Mouse (Mus musculus) heart, adult 2 months (tissue): ENCODE data around the gene Nucks1. TPM values are rescaled to one million over a fixed set of nuclear protein-coding genes. Genes with fewer than 3 reads are reported as not detected.

Experiments
- DNase-seq, 2 experiments: peaks; one replicate each; pipeline ENCODE4 v3.0.0; 2021
- H3K27ac ChIP-seq: fragments of 200-600 bp; 2 replicates; pipeline ENCODE4 v1.8.1; 2022
- H3K27me3 ChIP-seq: fragments of 200-500 bp; 2 replicates; pipeline ENCODE4 v1.6.1; 2012; ENCODE audit warnings: mild to moderate bottlenecking, low read length, inconsistent platforms, mixed read lengths; ENCODE audit not compliant: control insufficient read depth, insufficient read depth
- H3K36me3 ChIP-seq: fragments of 200-500 bp; 2 replicates; pipeline ENCODE4 v1.6.1; 2012; ENCODE audit warnings: low read length, inconsistent platforms; ENCODE audit not compliant: control insufficient read depth, insufficient read depth
- H3K4me1 ChIP-seq: fragments of 200-500 bp; 2 replicates; pipeline ENCODE4 v1.6.1; 2011; ENCODE audit warnings: low read length; ENCODE audit not compliant: control insufficient read depth, insufficient read depth
- H3K4me3 ChIP-seq: fragments of 200-600 bp; 2 replicates; pipeline ENCODE4 v1.8.1; 2022
- H3K79me2 ChIP-seq: fragments of 200-500 bp; replicated peaks from 2 replicates; pipeline ENCODE4 v1.6.1; 2012; ENCODE audit warnings: mild to moderate bottlenecking, inconsistent platforms, low read length, moderate library complexity, mixed read lengths; ENCODE audit not compliant: control insufficient read depth, insufficient read depth
- H3K9ac ChIP-seq: fragments of 200-500 bp; 2 replicates; pipeline ENCODE4 v1.6.1; 2012; ENCODE audit warnings: low read depth, mild to moderate bottlenecking, control low read depth, inconsistent platforms, low read length, mixed read lengths
- CTCF ChIP-seq: fragments of 200-600 bp; IDR thresholded peaks from 2 replicates; pipeline ENCODE4 v1.8.1; 2022; ENCODE audit warnings: antibody characterized with exemption, mild to moderate bottlenecking, moderate library complexity
- EP300 ChIP-seq: fragments of 200-500 bp; IDR thresholded peaks from 2 replicates; pipeline ENCODE4 v1.6.1; 2011; ENCODE audit warnings: low read depth, low read length, control low read depth; ENCODE audit not compliant: insufficient read depth
- POLR2A ChIP-seq: fragments of 200-500 bp; IDR thresholded peaks from 2 replicates; pipeline ENCODE4 v1.6.1; 2011; ENCODE audit warnings: mild to moderate bottlenecking, low read depth, low read length, control low read depth; ENCODE audit not compliant: insufficient read depth
- WGBS: fragments of 180-500 bp; shearing (Covaris S2); methylation state at CpG from one replicate; pipeline ENCODE4 v1.1.7; 2018; 5-methylcytosine and 5-hydroxymethylcytosine counted together
- intact Hi-C: fragments of 180-260 bp; cut with DNase I; formaldehyde crosslinking; loops from one replicate; pipeline ENCODE4 v1.15.1; 2025
- polyA plus RNA-seq: library from polyadenylated mRNA; depleted of rRNA; stranded (reverse); fragments of >200 nt; gene quantifications from 2 replicates; pipeline ENCODE4 v1.2.3, GENCODE M21; 2012; rRNA removed
- total RNA-seq, 2 experiments: library from RNA; stranded (reverse); gene quantifications; 2 replicates each; pipeline ENCODE4 v1.2.3; 2021

Nucks1 gene
- total and polyA plus RNA-seq, 3 experiments: 9.9 to 64.3 (median 59.5) TPM

- WGBS: 73% methylated on average over 6 of the region's 6 CpGs
- no peaks in the 10 kb centered on the region for H3K27me3 ChIP-seq
- intact Hi-C loops: no loop called here
- H3K4me3 ChIP-seq: no peak overlapping the region
- no peak overlapping the region for H3K27ac ChIP-seq
- H3K36me3 ChIP-seq: no peaks in the 10 kb centered on the region
- no peak overlapping the region for H3K9ac ChIP-seq
- DNase-seq: no peak
- TF ChIP-seq CTCF (no peak), POLR2A (no peak), EP300 (no peak)
- peaks cover 3% of the 10 kb centered on the region for H3K4me1 ChIP-seq
- H3K79me2 ChIP-seq: no peaks in the 10 kb centered on the region; the same call in 1 of the 2 replicates
Measured at GRCm38 (mm10) chr1:131973991-131974390, 63.7 kb downstream of the Nucks1 start.

GRCm38 (mm10) chr1:131976886-131977285 is 66.6 kb downstream of the Nucks1 start:
- TF ChIP-seq EP300: no peak
- no peak overlapping the region for H3K4me3 ChIP-seq
- H3K9ac ChIP-seq: no peak overlapping the region
- H3K4me1 ChIP-seq: no peaks in the 10 kb centered on the region; the same call in 1 of the 2 replicates
- no peaks in the 10 kb centered on the region for H3K27me3 ChIP-seq
- no peak for DNase-seq
- H3K36me3 ChIP-seq: no peaks in the 10 kb centered on the region
- no peaks in the 10 kb centered on the region for H3K79me2 ChIP-seq
- WGBS: 93% methylated on average over 5 of the region's 5 CpGs
- intact Hi-C loops: no loop called here
- no peak overlapping the region for H3K27ac ChIP-seq

GRCm38 (mm10) chr1:131980471-131980870 is 70.1 kb downstream of the Nucks1 start:
- Histone ChIP-seq H3K4me3 (no peak overlapping the region), H3K27me3 (no peaks in the 10 kb centered on the region), H3K79me2 (no peaks in the 10 kb centered on the region), H3K36me3 (no peaks in the 10 kb centered on the region), H3K4me1 (peaks cover 1% of the 10 kb centered on the region; the same call in 1 of the 2 replicates), H3K27ac (no peak overlapping the region), H3K9ac (no peak overlapping the region)
- TF ChIP-seq POLR2A: no peak
- TF ChIP-seq CTCF: no peak
- no peak for TF ChIP-seq EP300
- 68% methylated on average over 2 of the region's 2 CpGs for WGBS
- DNase-seq: no peak
- intact Hi-C loops: loop anchor here (10.0 kb wide), 1 partner anchor 254 kb away; no protein-coding TSS in a partner anchor

- TF ChIP-seq CTCF (peak; percentile 97), EP300 (0 out of 2 replicates have a peak, but pooled peaks have one; percentile 61), POLR2A (no peak)
- intact Hi-C loops: loop anchor here (1.0 to 10.0 kb wide), 3 partner anchors 44 to 253 kb away; no protein-coding TSS in a partner anchor
- WGBS: 56% methylated on average over 12 of the region's 12 CpGs
Measured at GRCm38 (mm10) chr1:131981378-131982013, 71.2 kb downstream of the Nucks1 start.

GRCm38 (mm10) chr1:131982907-131983306 is 72.6 kb downstream of the Nucks1 start:
- Histone ChIP-seq H3K27me3 (no peaks in the 10 kb centered on the region), H3K9ac (no peak overlapping the region), H3K36me3 (no peaks in the 10 kb centered on the region), H3K4me1 (peaks cover 1% of the 10 kb centered on the region; the same call in 1 of the 2 replicates), H3K79me2 (no peaks in the 10 kb centered on the region), H3K4me3 (no peak overlapping the region), H3K27ac (no peak overlapping the region)
- intact Hi-C loops: loop anchor here (2.0 to 10.0 kb wide), 2 partner anchors 134 to 252 kb away; no protein-coding TSS in a partner anchor
- 12% methylated on average over 5 of the region's 5 CpGs for WGBS
- peak; percentile 71 to 83 for DNase-seq
- TF ChIP-seq EP300 (peak; percentile 58; the same call in 1 of the 2 replicates), POLR2A (no peak)

More at GRCm38 (mm10) chr1:131981378-131982013, 71.2 kb downstream of the Nucks1 start:
- Histone ChIP-seq H3K27me3 (no peaks in the 10 kb centered on the region), H3K79me2 (no peaks in the 10 kb centered on the region), H3K4me3 (no peak overlapping the region), H3K36me3 (no peaks in the 10 kb centered on the region), H3K4me1 (peaks cover 1% of the 10 kb centered on the region; the same call in 1 of the 2 replicates), H3K27ac (no peak overlapping the region), H3K9ac (no peak overlapping the region)
- peak; percentile 67 to 83 for DNase-seq

- no peaks in the 10 kb centered on the region for H3K79me2 ChIP-seq
- H3K4me1 ChIP-seq: peaks cover 1% of the 10 kb centered on the region; the same call in 1 of the 2 replicates
- intact Hi-C loops: loop anchor here (2.0 to 10.0 kb wide), 2 partner anchors 133 to 251 kb away; no protein-coding TSS in a partner anchor
- no peak for DNase-seq
- H3K27ac ChIP-seq: no peak overlapping the region
- no peak overlapping the region for H3K9ac ChIP-seq
- no peak for TF ChIP-seq POLR2A
- TF ChIP-seq CTCF: no peak
- TF ChIP-seq EP300: no peak
- H3K27me3 ChIP-seq: no peaks in the 10 kb centered on the region
- H3K36me3 ChIP-seq: no peaks in the 10 kb centered on the region
- H3K4me3 ChIP-seq: no peak overlapping the region
- WGBS: 83% methylated on average over 2 of the region's 2 CpGs
Measured at GRCm38 (mm10) chr1:131983806-131984205, 73.5 kb downstream of the Nucks1 start.

Other genes starting within 250 kb of the Nucks1 start
- gene Rab7b, start 221.8 kb upstream of the Nucks1 start, total RNA-seq: 1 to 10 TPM; 3.0 to 3.5 TPM
- 3.7 and 3.9 TPM in 2 replicates for gene Rab7b, start 221.8 kb upstream of the Nucks1 start, polyA plus RNA-seq
- not detected for gene Slc26a9, start 166.5 kb upstream of the Nucks1 start, total RNA-seq
- 0.03 and 0.08 TPM in 2 replicates for gene Slc26a9, start 166.5 kb upstream of the Nucks1 start, polyA plus RNA-seq
- gene Pm20d1, start 113.2 kb upstream of the Nucks1 start, total RNA-seq: 1 to 10 TPM; 5.8 to 7.5 TPM
- 5.9 and 8.3 TPM in 2 replicates for gene Pm20d1, start 113.2 kb upstream of the Nucks1 start, polyA plus RNA-seq
- 10 to 100 TPM; 43.4 to 65.9 TPM for gene Slc41a1, start 83.0 kb upstream of the Nucks1 start, total RNA-seq
- gene Slc41a1, start 83.0 kb upstream of the Nucks1 start, polyA plus RNA-seq: 69.5 and 84.1 TPM in 2 replicates
- gene Rab29, start 43.3 kb upstream of the Nucks1 start, total RNA-seq: 10 to 100 TPM; 11.2 to 11.8 TPM
- 17.4 and 28.6 TPM in 2 replicates for gene Rab29, start 43.3 kb upstream of the Nucks1 start, polyA plus RNA-seq
- 1 to 10 TPM; 3.8 to 7.0 TPM for gene Slc45a3, start 52.4 kb downstream of the Nucks1 start, total RNA-seq
- gene Slc45a3, start 52.4 kb downstream of the Nucks1 start, polyA plus RNA-seq: 5.5 and 6.4 TPM in 2 replicates
- gene Elk4, start 97.1 kb downstream of the Nucks1 start, total RNA-seq: 10 to 100 TPM; 76.5 to 77.4 TPM
- 20.8 and 32.7 TPM in 2 replicates for gene Elk4, start 97.1 kb downstream of the Nucks1 start, polyA plus RNA-seq
- gene Mfsd4a, start 157.5 kb downstream of the Nucks1 start, total RNA-seq: 1 to 10 TPM; 1.4 to 1.6 TPM
- 3.0 and 3.6 TPM in 2 replicates for gene Mfsd4a, start 157.5 kb downstream of the Nucks1 start, polyA plus RNA-seq
- gene Cdk18, start 229.2 kb downstream of the Nucks1 start, total RNA-seq: 10 to 100 TPM; 14.0 to 15.8 TPM
- gene Cdk18, start 229.2 kb downstream of the Nucks1 start, polyA plus RNA-seq: 20.9 and 25.1 TPM in 2 replicates